Mouse (Mus musculus): ENCODE results near the gene Naa16. TPM values are rescaled to one million over a fixed set of nuclear protein-coding genes. Genes with fewer than 3 reads are reported as not detected.

Gene Naa16
- polyA plus RNA-seq, 1 experiment = 11.2 TPM

DNA sequence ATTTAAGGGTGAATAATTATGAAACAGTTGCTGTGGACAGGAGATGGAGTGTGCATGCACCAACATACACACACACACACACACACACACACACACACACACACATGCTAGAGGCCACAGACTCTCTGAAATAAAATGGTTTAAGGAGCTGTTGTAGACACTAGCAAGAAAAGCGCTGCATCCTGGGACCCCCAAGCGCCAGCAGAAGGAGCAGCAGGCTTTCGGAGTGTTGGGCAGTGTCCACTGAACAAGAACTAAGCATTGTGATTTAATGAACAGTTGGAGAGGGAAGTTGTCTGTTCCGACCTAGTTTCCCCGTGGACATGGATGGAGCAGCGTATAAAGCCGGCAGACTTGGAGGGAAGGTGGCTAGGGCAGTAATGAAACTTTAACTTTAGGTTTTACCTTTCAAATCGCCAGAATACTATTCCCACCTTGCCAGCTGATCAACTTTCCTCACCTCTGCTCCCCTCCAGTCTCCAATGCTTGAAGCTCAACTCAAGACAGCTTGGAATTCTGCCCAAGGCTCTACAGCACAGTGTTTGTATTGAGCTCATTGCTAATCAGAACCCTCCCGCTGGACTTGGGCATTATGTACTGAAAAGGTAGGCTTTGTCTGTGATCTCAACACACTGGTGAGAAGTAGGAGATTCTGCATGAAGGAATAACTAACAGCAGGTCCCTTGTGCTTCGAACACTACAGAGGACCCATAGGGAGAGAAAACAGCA lies 66.3 kb downstream of the Naa16 start:
- no peak for TF ChIP-seq CTCF (IDR thresholded peaks at IDR 0.05; ENCODE audit: borderline replicate concordance, insufficient read depth, low read depth, low read length)
- TF ChIP-seq POLR2A (IDR thresholded peaks at IDR 0.05; ENCODE audit: borderline replicate concordance, insufficient read depth, low read length) = no peak
- Histone ChIP-seq H3K4me1 (ENCODE audit: control insufficient read depth, insufficient read depth, low read length) (peaks cover 4% of the 10 kb centered on the region; the same call in 1 of the 2 replicates), H3K27me3 (ENCODE audit: control insufficient read depth, insufficient read depth, low read length) (no peaks in the 10 kb centered on the region), H3K27ac (ENCODE audit: insufficient read depth, low read length) (no peak overlapping the region), H3K4me3 (replicated peaks; ENCODE audit: insufficient read depth, low read depth, low read length) (no peak overlapping the region)
- 51% methylated on average over 10 of the region's 10 CpGs for whole genome bisulfite sequencing
- no peak for DNase-seq

GRCm38 (mm10) chr14:79321881-79322280 lies 68.7 kb downstream of the Naa16 start:
- no peak for DNase-seq
- no peaks in the 10 kb centered on the region for H3K27me3 ChIP-seq (ENCODE audit: control insufficient read depth, insufficient read depth, low read length)
- H3K4me3 ChIP-seq (replicated peaks; ENCODE audit: insufficient read depth, low read depth, low read length) = no peak overlapping the region
- peaks cover 4% of the 10 kb centered on the region; the same call in 1 of the 2 replicates for H3K4me1 ChIP-seq (ENCODE audit: control insufficient read depth, insufficient read depth, low read length)
- no peak overlapping the region for H3K27ac ChIP-seq (ENCODE audit: insufficient read depth, low read length)
- 76% methylated on average over 5 of the region's 5 CpGs for WGBS
- TF ChIP-seq CTCF (IDR thresholded peaks at IDR 0.05; ENCODE audit: borderline replicate concordance, insufficient read depth, low read depth, low read length) = no peak
- TF ChIP-seq POLR2A (IDR thresholded peaks at IDR 0.05; ENCODE audit: borderline replicate concordance, insufficient read depth, low read length) = no peak

GRCm38 (mm10) chr14:79321152-79321551 lies 69.4 kb downstream of the Naa16 start:
- H3K27ac ChIP-seq (ENCODE audit: insufficient read depth, low read length) = no peak overlapping the region
- TF ChIP-seq POLR2A (IDR thresholded peaks at IDR 0.05; ENCODE audit: borderline replicate concordance, insufficient read depth, low read length) = no peak
- peak; percentile 67; the same call in 1 of the 2 replicates for TF ChIP-seq CTCF (IDR thresholded peaks at IDR 0.05; ENCODE audit: borderline replicate concordance, insufficient read depth, low read depth, low read length)
- no peak for DNase-seq
- peaks cover 4% of the 10 kb centered on the region; the same call in 1 of the 2 replicates for H3K4me1 ChIP-seq (ENCODE audit: control insufficient read depth, insufficient read depth, low read length)
- H3K4me3 ChIP-seq (replicated peaks; ENCODE audit: insufficient read depth, low read depth, low read length) = no peak overlapping the region
- no peaks in the 10 kb centered on the region for H3K27me3 ChIP-seq (ENCODE audit: control insufficient read depth, insufficient read depth, low read length)
- WGBS = 36% methylated on average over 8 of the region's 8 CpGs

DNA sequence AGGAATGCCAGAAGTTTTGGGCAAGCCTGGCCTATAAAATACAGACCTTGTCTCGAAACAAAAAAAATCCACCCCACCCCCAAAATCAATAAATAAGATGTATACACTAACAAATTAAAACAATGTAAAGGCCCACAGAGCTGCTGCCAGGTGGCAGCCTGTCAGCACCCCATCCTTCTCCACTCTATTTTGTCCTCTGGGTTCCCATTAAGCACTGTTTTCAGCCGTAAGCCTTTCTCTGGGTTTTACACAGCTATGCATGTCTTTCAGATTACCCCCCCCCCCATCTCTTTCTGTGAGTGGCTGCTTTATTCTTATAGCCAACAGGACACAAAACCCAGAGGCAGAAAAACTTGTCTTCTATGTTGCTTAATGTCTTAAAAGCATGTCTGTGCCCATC lies 73.0 kb downstream of the Naa16 start:
- Histone ChIP-seq H3K4me3 (replicated peaks; ENCODE audit: insufficient read depth, low read depth, low read length) (no peak overlapping the region), H3K27ac (ENCODE audit: insufficient read depth, low read length) (no peak overlapping the region), H3K27me3 (ENCODE audit: control insufficient read depth, insufficient read depth, low read length) (no peaks in the 10 kb centered on the region), H3K4me1 (ENCODE audit: control insufficient read depth, insufficient read depth, low read length) (no peaks in the 10 kb centered on the region)
- DNase-seq = no peak
- TF ChIP-seq POLR2A (IDR thresholded peaks at IDR 0.05; ENCODE audit: borderline replicate concordance, insufficient read depth, low read length) (no peak), CTCF (IDR thresholded peaks at IDR 0.05; ENCODE audit: borderline replicate concordance, insufficient read depth, low read depth, low read length) (no peak)
- WGBS = 85% methylated on average over 2 of the region's 2 CpGs

- TF ChIP-seq CTCF (IDR thresholded peaks at IDR 0.05; ENCODE audit: borderline replicate concordance, insufficient read depth, low read depth, low read length) (no peak), POLR2A (IDR thresholded peaks at IDR 0.05; ENCODE audit: borderline replicate concordance, insufficient read depth, low read length) (no peak)
- no peaks in the 10 kb centered on the region for H3K4me1 ChIP-seq (ENCODE audit: control insufficient read depth, insufficient read depth, low read length)
- WGBS = 73% methylated on average over 7 of the region's 7 CpGs
- H3K4me3 ChIP-seq (replicated peaks; ENCODE audit: insufficient read depth, low read depth, low read length) = no peak overlapping the region
- H3K27ac ChIP-seq (ENCODE audit: insufficient read depth, low read length) = no peak overlapping the region
- H3K27me3 ChIP-seq (ENCODE audit: control insufficient read depth, insufficient read depth, low read length) = no peaks in the 10 kb centered on the region
- no peak for DNase-seq
These were observed 74.7 kb downstream of the Naa16 start for GRCm38 (mm10) chr14:79315877-79316276.

- H3K4me1 ChIP-seq (ENCODE audit: control insufficient read depth, insufficient read depth, low read length) = no peaks in the 10 kb centered on the region
- no peak overlapping the region for H3K27ac ChIP-seq (ENCODE audit: insufficient read depth, low read length)
- TF ChIP-seq POLR2A (IDR thresholded peaks at IDR 0.05; ENCODE audit: borderline replicate concordance, insufficient read depth, low read length) = no peak
- TF ChIP-seq CTCF (IDR thresholded peaks at IDR 0.05; ENCODE audit: borderline replicate concordance, insufficient read depth, low read depth, low read length) = no peak
These were observed 76.2 kb downstream of the Naa16 start for GRCm38 (mm10) chr14:79314245-79315010.

GRCm38 (mm10) chr14:79313439-79314175 lies 77.0 kb downstream of the Naa16 start:
- no peak overlapping the region for H3K27ac ChIP-seq (ENCODE audit: insufficient read depth, low read length)
- no peak for TF ChIP-seq POLR2A (IDR thresholded peaks at IDR 0.05; ENCODE audit: borderline replicate concordance, insufficient read depth, low read length)
- no peak for TF ChIP-seq CTCF (IDR thresholded peaks at IDR 0.05; ENCODE audit: borderline replicate concordance, insufficient read depth, low read depth, low read length)
- 70% methylated on average over 8 of the region's 8 CpGs for WGBS

More at GRCm38 (mm10) chr14:79314245-79315010, 76.2 kb downstream of the Naa16 start:
- DNase-seq = no peak
- H3K27me3 ChIP-seq (ENCODE audit: control insufficient read depth, insufficient read depth, low read length) = no peaks in the 10 kb centered on the region
- WGBS = 85% methylated on average over 12 of the region's 12 CpGs
- H3K4me3 ChIP-seq (replicated peaks; ENCODE audit: insufficient read depth, low read depth, low read length) = no peak overlapping the region

More at GRCm38 (mm10) chr14:79313439-79314175, 77.0 kb downstream of the Naa16 start:
- H3K27me3 ChIP-seq (ENCODE audit: control insufficient read depth, insufficient read depth, low read length) = no peaks in the 10 kb centered on the region
- H3K4me1 ChIP-seq (ENCODE audit: control insufficient read depth, insufficient read depth, low read length) = no peaks in the 10 kb centered on the region; the same call in none of the 2 replicates
- DNase-seq = no peak
- no peak overlapping the region for H3K4me3 ChIP-seq (replicated peaks; ENCODE audit: insufficient read depth, low read depth, low read length)

Measured in cerebellum, adult 2 months (tissue).